Mouse (Mus musculus) myocyte (in vitro differentiated cells): ENCODE results near the gene Necab3. TPM values are rescaled to one million over a fixed set of nuclear protein-coding genes. Genes with fewer than 3 reads are reported as not detected.

Experiments
- H3K27me3 ChIP-seq: one replicate; pipeline ENCODE4 v1.6.1; 2011; ENCODE audit not compliant: control insufficient read depth, insufficient read depth, insufficient read length
- H3K36me3 ChIP-seq: one replicate; pipeline ENCODE4 v1.6.1; 2011; ENCODE audit not compliant: control insufficient read depth, insufficient read depth
- H3K4me2 ChIP-seq: one replicate; pipeline ENCODE4 v1.6.1; 2011; ENCODE audit warnings: low read depth, control low read depth
- H3K4me3 ChIP-seq: one replicate; pipeline ENCODE4 v1.5.1; 2011; ENCODE audit warnings: mild to moderate bottlenecking, control low read depth, moderate library complexity
- H3K79me2 ChIP-seq: one replicate; pipeline ENCODE4 v1.6.1; 2011; ENCODE audit not compliant: control insufficient read depth, insufficient read depth
- H3ac ChIP-seq: one replicate; pipeline ENCODE4 v1.6.1; 2011; ENCODE audit not compliant: control insufficient read depth, insufficient read length
- CEBPB ChIP-seq: IDR thresholded peaks from 2 replicates; pipeline ENCODE4 v1.6.1; 2011; ENCODE audit warnings: mild to moderate bottlenecking, moderate library complexity; ENCODE audit not compliant: poor library complexity, insufficient read depth, severe bottlenecking
- E2F4 ChIP-seq: IDR thresholded peaks from one replicate; pipeline ENCODE4 v1.6.1; 2011; ENCODE audit warnings: mild to moderate bottlenecking, control low read depth, moderate library complexity; ENCODE audit not compliant: insufficient read depth
- MAX ChIP-seq: IDR thresholded peaks from one replicate; pipeline ENCODE4 v1.6.1; 2011; ENCODE audit warnings: low read depth, mild to moderate bottlenecking, control low read depth
- MYOD1 ChIP-seq, 3 experiments: IDR thresholded peaks; one replicate each; pipeline ENCODE4 v1.6.1; 2011; ENCODE audit warnings: control low read depth in 2 of 3, low read depth in 2 of 3, mild to moderate bottlenecking in 2 of 3, moderate library complexity in 1 of 3; ENCODE audit not compliant: insufficient read length in 2 of 3, control insufficient read depth in 1 of 3
- MYOG ChIP-seq, 3 experiments: IDR thresholded peaks; one replicate each; pipeline ENCODE4 v1.6.1; 2011; ENCODE audit warnings: control low read depth in 2 of 3, low read depth in 2 of 3, mild to moderate bottlenecking in 2 of 3; ENCODE audit not compliant: insufficient read length in 2 of 3, control insufficient read depth in 1 of 3, insufficient read depth in 1 of 3
- POLR2A ChIP-seq: IDR thresholded peaks from one replicate; pipeline ENCODE4 v1.6.1; 2011; ENCODE audit warnings: low read depth, mild to moderate bottlenecking, control low read depth, moderate library complexity; ENCODE audit not compliant: insufficient read length
- POLR2AphosphoS2 ChIP-seq: IDR thresholded peaks from one replicate; pipeline ENCODE4 v1.6.1; 2011; ENCODE audit warnings: low read depth, control low read depth; ENCODE audit not compliant: insufficient read length
- REST ChIP-seq: IDR thresholded peaks from one replicate; pipeline ENCODE4 v1.6.1; 2011; ENCODE audit warnings: mild to moderate bottlenecking, control low read depth, moderate library complexity; ENCODE audit not compliant: insufficient read depth, insufficient read length
- SRF ChIP-seq: IDR thresholded peaks from one replicate; pipeline ENCODE4 v1.6.1; 2011; ENCODE audit warnings: low read depth; ENCODE audit not compliant: control insufficient read depth, insufficient read length
- TCF12 ChIP-seq: IDR thresholded peaks from one replicate; pipeline ENCODE4 v1.6.1; 2011; ENCODE audit warnings: mild to moderate bottlenecking, control low read depth; ENCODE audit not compliant: poor library complexity, insufficient read depth, severe bottlenecking
- TCF3 ChIP-seq: IDR thresholded peaks from one replicate; pipeline ENCODE4 v1.6.1; 2011; ENCODE audit warnings: low read depth, control low read depth; ENCODE audit not compliant: insufficient read length
- USF1 ChIP-seq: IDR thresholded peaks from one replicate; pipeline ENCODE4 v1.6.1; 2011; ENCODE audit warnings: low read depth, mild to moderate bottlenecking, control low read depth, moderate library complexity
- polyA plus RNA-seq: library from polyadenylated mRNA; unstranded; fragments of >200 nt; fragmentation: generic; extraction: Trizol; gene quantifications from one replicate; pipeline ENCODE4 v1.2.1, GENCODE M21; 2012; ENCODE audit warnings: missing spikeins

The Necab3 gene
- polyA plus RNA-seq, 1 experiment: 0.12 TPM

GRCm38 (mm10) chr2:154548688-154549087 is 10.0 kb downstream of the Necab3 start:
- Histone ChIP-seq H3K79me2 (no peaks in the 10 kb centered on the region), H3K27me3 (no peaks in the 10 kb centered on the region), H3K4me3 (peak overlapping the region; percentile 40), H3K36me3 (no peaks in the 10 kb centered on the region), H3K4me2 (peak overlapping the region; percentile 77), H3ac (no peak overlapping the region)
- TF ChIP-seq SRF: no peak
- no peak for TF ChIP-seq TCF12
- TF ChIP-seq MYOG (IDR thresholded peaks at IDR 0.05; ENCODE audit: control insufficient read depth in 1 of 3, insufficient read depth in 1 of 3, insufficient read length in 2 of 3, low read depth in 2 of 3): no peak
- TF ChIP-seq MAX: no peak
- no peak for TF ChIP-seq POLR2AphosphoS2
- TF ChIP-seq REST: no peak
- TF ChIP-seq MYOD1 (IDR thresholded peaks at IDR 0.05; ENCODE audit: control insufficient read depth in 1 of 3, insufficient read length in 2 of 3, low read depth in 2 of 3): no peak
- peak; percentile 45 for TF ChIP-seq POLR2A
- TF ChIP-seq E2F4: no peak
- TF ChIP-seq TCF3: no peak
- TF ChIP-seq USF1: peak; percentile 81
- TF ChIP-seq CEBPB: no peak

DNA sequence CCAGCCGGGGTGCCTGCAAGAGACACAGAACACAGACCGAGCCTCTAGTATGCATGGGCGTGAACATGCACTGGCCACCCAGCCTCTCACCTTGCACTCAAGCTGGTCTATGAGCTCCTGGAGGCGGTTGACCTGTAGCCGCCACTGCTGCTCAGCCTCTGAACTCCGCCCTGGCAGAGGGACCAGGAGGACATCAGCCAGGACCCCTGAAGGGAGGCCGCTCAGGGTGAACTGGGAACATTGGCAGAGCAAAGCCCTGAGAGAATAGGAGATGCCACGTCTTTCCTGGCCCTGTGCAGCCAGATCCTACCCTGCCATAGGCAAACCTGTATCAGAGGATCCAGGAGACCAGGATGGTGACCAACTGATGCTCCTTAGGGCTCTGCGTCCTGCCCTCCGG is 12.0 kb downstream of the Necab3 start, which contains the start of gene 1700003F12Rik:
Gene 1700003F12Rik, plus strand, starts transcription at position 375 of the 400 bp plus-strand sequence.
- Histone ChIP-seq H3K27me3 (no peaks in the 10 kb centered on the region), H3K4me3 (no peak within 1 kb of the TSS), H3K79me2 (no peaks in the 10 kb centered on the region), H3K4me2 (no peak within 1 kb of the TSS), H3K36me3 (no peaks in the 10 kb centered on the region), H3ac (no peak within 1 kb of the TSS)
- TF ChIP-seq TCF12: no peak
- no peak for TF ChIP-seq MYOD1 (IDR thresholded peaks at IDR 0.05; ENCODE audit: control insufficient read depth in 1 of 3, insufficient read length in 2 of 3, low read depth in 2 of 3)

GRCm38 (mm10) chr2:154543567-154544347 is 14.9 kb downstream of the Necab3 start:
- no peak overlapping the region for H3ac ChIP-seq
- TF ChIP-seq POLR2A: no peak
- no peak for TF ChIP-seq USF1
- TF ChIP-seq TCF3: no peak
- TF ChIP-seq TCF12: no peak
- TF ChIP-seq MYOG (IDR thresholded peaks at IDR 0.05; ENCODE audit: control insufficient read depth in 1 of 3, insufficient read depth in 1 of 3, insufficient read length in 2 of 3, low read depth in 2 of 3): no peak
- TF ChIP-seq CEBPB: no peak
- TF ChIP-seq POLR2AphosphoS2: no peak
- no peak for TF ChIP-seq SRF
- TF ChIP-seq MYOD1 (IDR thresholded peaks at IDR 0.05; ENCODE audit: control insufficient read depth in 1 of 3, insufficient read length in 2 of 3, low read depth in 2 of 3): no peak
- TF ChIP-seq MAX: no peak
- TF ChIP-seq E2F4: no peak
- no peak for TF ChIP-seq REST
- no peaks in the 10 kb centered on the region for H3K36me3 ChIP-seq
- H3K4me2 ChIP-seq: no peak overlapping the region
- H3K4me3 ChIP-seq: no peak overlapping the region
- H3K79me2 ChIP-seq: no peaks in the 10 kb centered on the region
- no peaks in the 10 kb centered on the region for H3K27me3 ChIP-seq

- H3K79me2 ChIP-seq: no peaks in the 10 kb centered on the region
- no peak overlapping the region for H3K4me3 ChIP-seq
- no peak overlapping the region for H3K4me2 ChIP-seq
- no peak overlapping the region for H3ac ChIP-seq
- H3K27me3 ChIP-seq: no peaks in the 10 kb centered on the region
- no peak for TF ChIP-seq POLR2AphosphoS2
- no peak for TF ChIP-seq POLR2A
- TF ChIP-seq CEBPB: no peak
- no peak for TF ChIP-seq MYOD1 (IDR thresholded peaks at IDR 0.05; ENCODE audit: control insufficient read depth in 1 of 3, insufficient read length in 2 of 3, low read depth in 2 of 3)
- TF ChIP-seq MYOG (IDR thresholded peaks at IDR 0.05; ENCODE audit: control insufficient read depth in 1 of 3, insufficient read depth in 1 of 3, insufficient read length in 2 of 3, low read depth in 2 of 3): no peak
- TF ChIP-seq REST: no peak
- no peak for TF ChIP-seq SRF
- no peak for TF ChIP-seq MAX
- TF ChIP-seq USF1: no peak
- H3K36me3 ChIP-seq: no peaks in the 10 kb centered on the region
Observed at GRCm38 (mm10) chr2:154541630-154542029, 17.1 kb downstream of the Necab3 start.

- H3K79me2 ChIP-seq: no peaks in the 10 kb centered on the region
- TF ChIP-seq MYOG (IDR thresholded peaks at IDR 0.05; ENCODE audit: control insufficient read depth in 1 of 3, insufficient read depth in 1 of 3, insufficient read length in 2 of 3, low read depth in 2 of 3) (no peak), TCF12 (no peak), USF1 (no peak), REST (no peak)
- no peak overlapping the region for H3ac ChIP-seq
- H3K4me2 ChIP-seq: no peak overlapping the region
- no peak overlapping the region for H3K4me3 ChIP-seq
- H3K36me3 ChIP-seq: no peaks in the 10 kb centered on the region
- no peaks in the 10 kb centered on the region for H3K27me3 ChIP-seq
Observed at GRCm38 (mm10) chr2:154539720-154540119, 19.0 kb downstream of the Necab3 start.
